Mouse (Mus musculus): Measurements from ENCODE around the gene Igfbp4. TPM values are rescaled to one million over a fixed set of nuclear protein-coding genes. Genes with fewer than 3 reads are reported as not detected.

Gene Igfbp4
- polyA plus RNA-seq, 1 experiment from 2014 or later = 799 TPM

GRCm38 (mm10) chr11:99090391-99090790 is 49.3 kb downstream of the Igfbp4 start:
- peaks cover 10% of the 10 kb centered on the region for H3K4me1 ChIP-seq (ENCODE audit: control insufficient read depth, insufficient read depth, low read length)
- no peaks in the 10 kb centered on the region for H3K9me3 ChIP-seq (ENCODE audit: control insufficient read depth, low read length)
- DNase-seq (ENCODE audit: low spot score) (no peak), ATAC-seq (ENCODE audit: insufficient number of reproducible peaks, low FRiP score, low TSS enrichment, low read depth) (no peak)
- H3K36me3 ChIP-seq (ENCODE audit: control insufficient read depth, insufficient read depth, low read length) = no peaks in the 10 kb centered on the region
- no peak overlapping the region for H3K4me3 ChIP-seq (ENCODE audit: low read depth, low read length)
- WGBS = 93% methylated on average over 8 of the region's 8 CpGs
- H3K27ac ChIP-seq (replicated peaks; ENCODE audit: low read depth, low read length) = no peak overlapping the region
- no peaks in the 10 kb centered on the region for H3K27me3 ChIP-seq (ENCODE audit: control insufficient read depth, insufficient read depth, low read length)
- H3K4me2 ChIP-seq (ENCODE audit: low read depth, severe bottlenecking) = no peak overlapping the region
- H3K9ac ChIP-seq (ENCODE audit: low read length) = no peak overlapping the region

GRCm38 (mm10) chr11:99091666-99092065 is 50.6 kb downstream of the Igfbp4 start:
- Histone ChIP-seq H3K9me3 (ENCODE audit: control insufficient read depth, low read length) (no peaks in the 10 kb centered on the region), H3K9ac (ENCODE audit: low read length) (no peak overlapping the region), H3K36me3 (ENCODE audit: control insufficient read depth, insufficient read depth, low read length) (no peaks in the 10 kb centered on the region), H3K4me2 (ENCODE audit: low read depth, severe bottlenecking) (no peak overlapping the region), H3K27me3 (ENCODE audit: control insufficient read depth, insufficient read depth, low read length) (no peaks in the 10 kb centered on the region), H3K27ac (replicated peaks; ENCODE audit: low read depth, low read length) (no peak overlapping the region), H3K4me3 (ENCODE audit: low read depth, low read length) (no peak overlapping the region), H3K4me1 (ENCODE audit: control insufficient read depth, insufficient read depth, low read length) (peaks cover 14% of the 10 kb centered on the region)
- no peak for DNase-seq (ENCODE audit: low spot score)
- 60% methylated on average over 2 of the region's 2 CpGs for WGBS
- no peak for ATAC-seq (ENCODE audit: insufficient number of reproducible peaks, low FRiP score, low TSS enrichment, low read depth)

GRCm38 (mm10) chr11:99093740-99094139 is 52.7 kb downstream of the Igfbp4 start:
- peaks cover 9% of the 10 kb centered on the region for H3K4me1 ChIP-seq (ENCODE audit: control insufficient read depth, insufficient read depth, low read length)
- no peaks in the 10 kb centered on the region for H3K36me3 ChIP-seq (ENCODE audit: control insufficient read depth, insufficient read depth, low read length)
- 89% methylated on average over 7 of the region's 7 CpGs for WGBS
- H3K27ac ChIP-seq (replicated peaks; ENCODE audit: low read depth, low read length) = peak overlapping the region; percentile 1; the same call in 1 of the 2 replicates
- no peak for ATAC-seq (ENCODE audit: insufficient number of reproducible peaks, low FRiP score, low TSS enrichment, low read depth)
- H3K4me2 ChIP-seq (ENCODE audit: low read depth, severe bottlenecking) = no peak overlapping the region
- DNase-seq (ENCODE audit: low spot score) = no peak
- no peak overlapping the region for H3K9ac ChIP-seq (ENCODE audit: low read length)
- no peak overlapping the region for H3K4me3 ChIP-seq (ENCODE audit: low read depth, low read length)
- H3K27me3 ChIP-seq (ENCODE audit: control insufficient read depth, insufficient read depth, low read length) = no peaks in the 10 kb centered on the region
- H3K9me3 ChIP-seq (ENCODE audit: control insufficient read depth, low read length) = no peaks in the 10 kb centered on the region

- H3K4me1 ChIP-seq (ENCODE audit: control insufficient read depth, insufficient read depth, low read length) = peaks cover 8% of the 10 kb centered on the region; the same call in 1 of the 2 replicates
- H3K9ac ChIP-seq (ENCODE audit: low read length) = no peak overlapping the region
- no peaks in the 10 kb centered on the region for H3K36me3 ChIP-seq (ENCODE audit: control insufficient read depth, insufficient read depth, low read length)
- H3K9me3 ChIP-seq (ENCODE audit: control insufficient read depth, low read length) = no peaks in the 10 kb centered on the region
- H3K27me3 ChIP-seq (ENCODE audit: control insufficient read depth, insufficient read depth, low read length) = no peaks in the 10 kb centered on the region
- peak overlapping the region; percentile 97 for H3K27ac ChIP-seq (replicated peaks; ENCODE audit: low read depth, low read length)
- no peak overlapping the region for H3K4me2 ChIP-seq (ENCODE audit: low read depth, severe bottlenecking)
- 46% methylated on average over 2 of the region's 2 CpGs for WGBS
- peak; percentile 58 for DNase-seq (ENCODE audit: low spot score)
- no peak overlapping the region for H3K4me3 ChIP-seq (ENCODE audit: low read depth, low read length)
- peak; percentile 41; the same call in 1 of the 2 replicates for ATAC-seq (ENCODE audit: insufficient number of reproducible peaks, low FRiP score, low TSS enrichment, low read depth)
Observed at GRCm38 (mm10) chr11:99094911-99095676, 54.0 kb downstream of the Igfbp4 start.

GRCm38 (mm10) chr11:99095759-99096158 is 54.7 kb downstream of the Igfbp4 start:
- H3K27me3 ChIP-seq (ENCODE audit: control insufficient read depth, insufficient read depth, low read length) = no peaks in the 10 kb centered on the region
- peak; percentile 27; the same call in 1 of the 2 replicates for ATAC-seq (ENCODE audit: insufficient number of reproducible peaks, low FRiP score, low TSS enrichment, low read depth)
- peak overlapping the region; percentile 97 for H3K27ac ChIP-seq (replicated peaks; ENCODE audit: low read depth, low read length)
- no peak overlapping the region for H3K9ac ChIP-seq (ENCODE audit: low read length)
- DNase-seq (ENCODE audit: low spot score) = peak; percentile 64
- H3K36me3 ChIP-seq (ENCODE audit: control insufficient read depth, insufficient read depth, low read length) = no peaks in the 10 kb centered on the region
- WGBS = 25% methylated on average over 4 of the region's 4 CpGs
- no peak overlapping the region for H3K4me2 ChIP-seq (ENCODE audit: low read depth, severe bottlenecking)
- H3K4me1 ChIP-seq (ENCODE audit: control insufficient read depth, insufficient read depth, low read length) = peaks cover 8% of the 10 kb centered on the region; the same call in 1 of the 2 replicates
- no peak overlapping the region for H3K4me3 ChIP-seq (ENCODE audit: low read depth, low read length)
- H3K9me3 ChIP-seq (ENCODE audit: control insufficient read depth, low read length) = no peaks in the 10 kb centered on the region

- Histone ChIP-seq H3K4me3 (ENCODE audit: low read depth, low read length) (no peak overlapping the region), H3K27ac (replicated peaks; ENCODE audit: low read depth, low read length) (peak overlapping the region; percentile 97), H3K9me3 (ENCODE audit: control insufficient read depth, low read length) (no peaks in the 10 kb centered on the region), H3K4me1 (ENCODE audit: control insufficient read depth, insufficient read depth, low read length) (peaks cover 8% of the 10 kb centered on the region; the same call in 1 of the 2 replicates), H3K9ac (ENCODE audit: low read length) (no peak overlapping the region), H3K27me3 (ENCODE audit: control insufficient read depth, insufficient read depth, low read length) (no peaks in the 10 kb centered on the region), H3K4me2 (ENCODE audit: low read depth, severe bottlenecking) (no peak overlapping the region), H3K36me3 (ENCODE audit: control insufficient read depth, insufficient read depth, low read length) (no peaks in the 10 kb centered on the region)
- 36% methylated on average over 4 of the region's 4 CpGs for WGBS
- ATAC-seq (ENCODE audit: insufficient number of reproducible peaks, low FRiP score, low TSS enrichment, low read depth) = peak; percentile 31; the same call in 1 of the 2 replicates
- peak; percentile 53 for DNase-seq (ENCODE audit: low spot score)
Observed at GRCm38 (mm10) chr11:99096417-99096816, 55.4 kb downstream of the Igfbp4 start.

- H3K9ac ChIP-seq (ENCODE audit: low read length) = no peak overlapping the region
- no peak overlapping the region for H3K4me3 ChIP-seq (ENCODE audit: low read depth, low read length)
- H3K4me2 ChIP-seq (ENCODE audit: low read depth, severe bottlenecking) = no peak overlapping the region
- peak overlapping the region; percentile 57 for H3K27ac ChIP-seq (replicated peaks; ENCODE audit: low read depth, low read length)
- ATAC-seq (ENCODE audit: insufficient number of reproducible peaks, low FRiP score, low TSS enrichment, low read depth) (no peak), DNase-seq (ENCODE audit: low spot score) (no peak)
- peaks cover 8% of the 10 kb centered on the region; the same call in 1 of the 2 replicates for H3K4me1 ChIP-seq (ENCODE audit: control insufficient read depth, insufficient read depth, low read length)
- H3K9me3 ChIP-seq (ENCODE audit: control insufficient read depth, low read length) = no peaks in the 10 kb centered on the region
- no peaks in the 10 kb centered on the region for H3K27me3 ChIP-seq (ENCODE audit: control insufficient read depth, insufficient read depth, low read length)
- H3K36me3 ChIP-seq (ENCODE audit: control insufficient read depth, insufficient read depth, low read length) = no peaks in the 10 kb centered on the region
- 42% methylated on average over 8 of the region's 8 CpGs for whole genome bisulfite sequencing
Observed at GRCm38 (mm10) chr11:99096996-99097774, 56.1 kb downstream of the Igfbp4 start.

GRCm38 (mm10) chr11:99098924-99099323 is 57.9 kb downstream of the Igfbp4 start:
- Histone ChIP-seq H3K4me1 (ENCODE audit: control insufficient read depth, insufficient read depth, low read length) (peaks cover 8% of the 10 kb centered on the region), H3K9ac (ENCODE audit: low read length) (no peak overlapping the region), H3K4me2 (ENCODE audit: low read depth, severe bottlenecking) (no peak overlapping the region), H3K27me3 (ENCODE audit: control insufficient read depth, insufficient read depth, low read length) (no peaks in the 10 kb centered on the region), H3K36me3 (ENCODE audit: control insufficient read depth, insufficient read depth, low read length) (no peaks in the 10 kb centered on the region), H3K4me3 (ENCODE audit: low read depth, low read length) (no peak overlapping the region), H3K27ac (replicated peaks; ENCODE audit: low read depth, low read length) (no peak overlapping the region; the same call in 1 of the 2 replicates), H3K9me3 (ENCODE audit: control insufficient read depth, low read length) (no peaks in the 10 kb centered on the region)
- ATAC-seq (ENCODE audit: insufficient number of reproducible peaks, low FRiP score, low TSS enrichment, low read depth) (no peak), DNase-seq (ENCODE audit: low spot score) (no peak)
- WGBS = 88% methylated on average over 9 of the region's 9 CpGs

Data from limb, embryonic 11.5 days (tissue).